Comparison of ENCODE assay signal across 10 mouse cellular contexts in the genomic region with DNA sequence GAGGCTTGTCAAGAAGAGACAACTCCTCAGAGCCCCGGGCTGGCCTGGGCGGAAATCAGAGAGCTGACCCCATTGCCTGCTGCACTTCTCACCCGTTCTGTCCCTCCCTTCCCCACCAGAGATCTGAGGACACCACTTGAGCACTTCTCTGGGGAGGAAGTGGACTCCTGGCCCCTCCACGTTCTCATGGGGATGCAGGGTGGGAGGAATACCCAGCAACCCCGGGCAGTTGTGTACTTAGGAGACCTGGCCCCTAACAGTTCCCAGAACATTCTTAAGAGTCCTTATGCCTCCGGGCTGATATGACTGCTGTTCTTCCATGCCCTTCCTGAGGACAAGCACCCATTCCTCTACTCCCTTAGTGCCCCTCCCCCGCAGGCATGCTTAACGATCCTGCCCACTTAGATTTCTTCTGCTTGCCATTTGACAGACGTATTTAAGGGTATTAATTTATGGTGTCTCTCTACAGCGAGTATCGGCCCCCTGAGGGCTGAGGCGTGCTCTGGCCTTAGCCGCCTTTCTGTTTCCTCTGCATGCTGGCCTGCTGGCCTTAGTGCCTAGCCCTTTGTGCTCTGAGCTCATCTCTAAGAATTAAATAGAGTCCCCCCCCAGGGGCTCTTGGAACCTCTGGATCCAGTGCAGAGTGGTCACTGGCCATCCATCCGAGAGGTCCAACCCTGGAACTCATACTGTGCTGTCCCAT. TPM values are rescaled to one million over a fixed set of nuclear protein-coding genes. Genes with fewer than 3 reads are reported as not detected.
DNase-seq lines count a peak whose midpoint lies in the region; ATAC-seq and TF ChIP-seq lines count a peak whose summit lies in the region.
"Had no signal": no experiment of that assay in that cellular context is flagged by ENCODE, and none has a peak within 500 bp of the region (broad histone marks: within the 10 kb centered on the region; RNA-seq: fewer than 3 reads in every experiment).

No protein-coding gene starts in this region.

- ATAC-seq in lung, embryonic 16.5 days (ENCODE audit: low read depth): peak; percentile 8
- ATAC-seq in intestine, embryonic 14.5 days (replicated peaks; ENCODE audit: low FRiP score, low TSS enrichment, low read depth): no peak
- ATAC-seq in neural tube, embryonic 12.5 days (ENCODE audit: low FRiP score, low read depth): no peak

- H3K4me3 ChIP-seq in gastrocnemius, adult 2 months: peak overlapping the region; percentile 43
- no peak overlapping the region for H3K4me3 ChIP-seq in lung, embryonic 16.5 days (ENCODE audit: low read length)
- H3K4me3 ChIP-seq in intestine, embryonic 14.5 days (ENCODE audit: low read depth, low read length): no peak overlapping the region
- no peak overlapping the region for H3K4me3 ChIP-seq in neural tube, embryonic 12.5 days

- peak overlapping the region; percentile 59 for H3K9ac ChIP-seq in lung, embryonic 16.5 days (ENCODE audit: low read length)
- H3K9ac ChIP-seq in intestine, embryonic 14.5 days (ENCODE audit: low read length): no peak overlapping the region; the same call in 1 of the 2 replicates
- H3K9ac ChIP-seq in neural tube, embryonic 12.5 days: 0 out of 2 replicates have a peak overlapping the region, but pooled peaks have one; percentile 18

- no peaks in the 10 kb centered on the region for H3K9me3 ChIP-seq in lung, embryonic 16.5 days (ENCODE audit: control insufficient read depth, low read length)
- no peaks in the 10 kb centered on the region for H3K9me3 ChIP-seq in intestine, embryonic 14.5 days (ENCODE audit: control insufficient read depth, low read length)
- no peaks in the 10 kb centered on the region for H3K9me3 ChIP-seq in neural tube, embryonic 12.5 days

- DNase-seq in gastrocnemius, adult 2 months: no peak
- no peak for DNase-seq in gastrocnemius, postnatal 4 days (ENCODE audit: low spot score in 2 of 2)
- no peak for DNase-seq in lung, postnatal 25 days (ENCODE audit: low spot score)
- no peak for DNase-seq in intestine, embryonic 14.5 days (ENCODE audit: low spot score)
- DNase-seq in spleen, adult 12 weeks (ENCODE audit: low spot score): no peak
- DNase-seq in MN1 (ENCODE audit: low spot score): no peak

- peak overlapping the region; percentile 96 for H3K27ac ChIP-seq in gastrocnemius, adult 2 months
- H3K27ac ChIP-seq in lung, embryonic 16.5 days (ENCODE audit: low read length): peak overlapping the region; percentile 84
- H3K27ac ChIP-seq in intestine, embryonic 14.5 days (ENCODE audit: low read depth): peak overlapping the region; percentile 96; the same call in 1 of the 2 replicates
- no peak overlapping the region for H3K27ac ChIP-seq in neural tube, embryonic 12.5 days

- no peak overlapping the region; the same call in 1 of the 2 replicates for H3K4me2 ChIP-seq in lung, embryonic 16.5 days (ENCODE audit: low read depth, low read length)
- H3K4me2 ChIP-seq in intestine, embryonic 14.5 days (ENCODE audit: low read length): no peak overlapping the region; the same call in 1 of the 2 replicates
- 0 out of 2 replicates have a peak overlapping the region, but pooled peaks have one; percentile 18 for H3K4me2 ChIP-seq in neural tube, embryonic 12.5 days (replicated peaks)

- 31% methylated on average over 14 of the region's 14 CpGs for WGBS in lung, embryonic 16.5 days
- 30% methylated on average over 14 of the region's 14 CpGs for WGBS in intestine, embryonic 14.5 days
- WGBS in neural tube, embryonic 12.5 days: 22% methylated on average over 14 of the region's 14 CpGs

- peaks cover 93% of the 10 kb centered on the region for H3K4me1 ChIP-seq in lung, embryonic 16.5 days (replicated peaks; ENCODE audit: control insufficient read depth, insufficient read depth, low read length)
- peaks cover 89% of the 10 kb centered on the region for H3K4me1 ChIP-seq in intestine, embryonic 14.5 days (replicated peaks; ENCODE audit: control insufficient read depth, insufficient read depth, low read length)
- peaks cover 77% of the 10 kb centered on the region for H3K4me1 ChIP-seq in neural tube, embryonic 12.5 days

- intact Hi-C loops in gastrocnemius, adult 2 months (cut with DNase I): loop anchor here (5.0 kb wide), 1 partner anchor 38 kb away; no protein-coding TSS in a partner anchor

- H3K36me3 ChIP-seq in lung, embryonic 16.5 days (ENCODE audit: control insufficient read depth, insufficient read depth, low read length): no peaks in the 10 kb centered on the region
- H3K36me3 ChIP-seq in intestine, embryonic 14.5 days (ENCODE audit: control insufficient read depth, insufficient read depth, low read length): no peaks in the 10 kb centered on the region
- H3K36me3 ChIP-seq in neural tube, embryonic 12.5 days: no peaks in the 10 kb centered on the region

- no peak for TF ChIP-seq CTCF in gastrocnemius, adult 2 months (IDR thresholded peaks at IDR 0.05)

- no peaks in the 10 kb centered on the region for H3K27me3 ChIP-seq in lung, embryonic 16.5 days (ENCODE audit: control insufficient read depth, insufficient read depth, low read depth, low read length)
- no peaks in the 10 kb centered on the region for H3K27me3 ChIP-seq in intestine, embryonic 14.5 days (replicated peaks; ENCODE audit: control insufficient read depth, insufficient read depth, low read length)
- no peaks in the 10 kb centered on the region for H3K27me3 ChIP-seq in neural tube, embryonic 12.5 days (replicated peaks)

RNA-seq across cellular contexts. Expression of a gene that starts 16.8 kb away (rescaled TPM):
- total RNA-seq in gastrocnemius, adult 2 months (2021): 10 to 100 TPM; 55.2 to 77.5 TPM
- total RNA-seq in gastrocnemius, postnatal 4 days (2021): 100 to 1,000 TPM; 336 to 381 TPM
- polyA plus RNA-seq in lung, embryonic 16.5 days (2015; fragmentation: Nextera tagmentation; extraction: Ambion mirVana): 34.7 and 35.2 TPM in 2 replicates
- polyA plus RNA-seq in intestine, embryonic 14.5 days (2014; fragmentation: Nextera tagmentation; extraction: Ambion mirVana): 44.4 and 49.8 TPM in 2 replicates
- 11.3 and 12.4 TPM in 2 replicates for polyA plus RNA-seq in neural tube, embryonic 12.5 days (2016; fragmentation: Nextera tagmentation; extraction: Ambion mirVana)

RNA-seq across cellular contexts. Expression of a gene that starts 32.3 kb away (rescaled TPM):
- not detected for total RNA-seq in gastrocnemius, adult 2 months (2021)
- total RNA-seq in gastrocnemius, postnatal 4 days (2021): under 1 TPM in 1 of 2 experiments, not detected in 1; 0.34 TPM
- not detected in 2 replicates for polyA plus RNA-seq in lung, embryonic 16.5 days (2015; fragmentation: Nextera tagmentation; extraction: Ambion mirVana)
- polyA plus RNA-seq in intestine, embryonic 14.5 days (2014; fragmentation: Nextera tagmentation; extraction: Ambion mirVana): not detected in 2 replicates
- not detected in 2 replicates for polyA plus RNA-seq in neural tube, embryonic 12.5 days (2016; fragmentation: Nextera tagmentation; extraction: Ambion mirVana)
- total RNA-seq: layer of hippocampus, postnatal 25 days had no signal
- polyA plus RNA-seq: cerebellum, adult 2 months had no signal

RNA-seq across cellular contexts. Expression of a gene that starts 55.1 kb away (rescaled TPM):
- total RNA-seq in gastrocnemius, adult 2 months (2021): not detected
- under 1 TPM in 1 of 2 experiments, not detected in 1; 0.34 TPM for total RNA-seq in gastrocnemius, postnatal 4 days (2021)
- not detected in 2 replicates for polyA plus RNA-seq in lung, embryonic 16.5 days (2015; fragmentation: Nextera tagmentation; extraction: Ambion mirVana)
- polyA plus RNA-seq in intestine, embryonic 14.5 days (2014; fragmentation: Nextera tagmentation; extraction: Ambion mirVana): 3.8 TPM in 1 of 2 replicates, not detected in the other
- not detected in 2 replicates for polyA plus RNA-seq in neural tube, embryonic 12.5 days (2016; fragmentation: Nextera tagmentation; extraction: Ambion mirVana)
- total RNA-seq: layer of hippocampus, postnatal 25 days had no signal
- polyA plus RNA-seq: cerebellum, adult 2 months had no signal
